Mouse (Mus musculus) heart, embryonic 13.5 days (tissue): ENCODE measurements at regions not wholly inside any gene's neighbourhood (a gene's known extent, or its start where the extent isn't known, plus 50 kb on each side); places are given as distances from the start of the nearest gene placed in this dataset.

Experiments used
- ATAC-seq: fragments of 200-750 bp; cut with Nextera tagmentation; 2 replicates; pipeline ENCODE4 v1.8.0; 2017; ENCODE audit warnings: moderate TSS enrichment; ENCODE audit not compliant: insufficient number of reproducible peaks, low FRiP score, low TSS enrichment; ENCODE audit errors: extremely low read depth
- H3K27ac ChIP-seq: fragments of 300-500 bp; sonication (generic); replicated peaks from 2 replicates; pipeline ENCODE4 v1.5.1; 2015; ENCODE audit warnings: moderate library complexity, mild to moderate bottlenecking, inconsistent platforms
- H3K27me3 ChIP-seq: fragments of 300-500 bp; sonication (generic); replicated peaks from 2 replicates; pipeline ENCODE4 v1.6.1; 2015; ENCODE audit warnings: mild to moderate bottlenecking, inconsistent platforms
- H3K36me3 ChIP-seq: fragments of 300-500 bp; sonication (generic); 2 replicates; pipeline ENCODE4 v1.6.1; 2015; ENCODE audit warnings: mild to moderate bottlenecking, inconsistent platforms
- H3K4me1 ChIP-seq: fragments of 300-500 bp; sonication (generic); 2 replicates; pipeline ENCODE4 v1.6.1; 2015; ENCODE audit warnings: inconsistent platforms
- H3K4me2 ChIP-seq: fragments of 300-500 bp; sonication (generic); 2 replicates; pipeline ENCODE4 v1.6.1; 2015; ENCODE audit warnings: inconsistent platforms, mild to moderate bottlenecking, moderate library complexity
- H3K4me3 ChIP-seq: fragments of 300-500 bp; sonication (generic); 2 replicates; pipeline ENCODE4 v1.5.1; 2015; ENCODE audit warnings: moderate library complexity, mild to moderate bottlenecking, inconsistent platforms
- H3K9ac ChIP-seq: fragments of 300-500 bp; sonication (generic); 2 replicates; pipeline ENCODE4 v1.6.1; 2015; ENCODE audit warnings: inconsistent platforms, mild to moderate bottlenecking, moderate library complexity
- H3K9me3 ChIP-seq: fragments of 300-500 bp; sonication (generic); 2 replicates; pipeline ENCODE4 v1.6.1; 2016; ENCODE audit warnings: inconsistent platforms
- WGBS: fragments of 180-500 bp; shearing (Covaris S2); methylation state at CpG from one replicate; pipeline ENCODE4 v1.1.7; 2015; ENCODE audit warnings: mixed read lengths; 5-methylcytosine and 5-hydroxymethylcytosine counted together

GRCm38 (mm10) chr14:74219761-74220160, 420.9 kb upstream of the Htr2a start:
- H3K36me3 ChIP-seq, result no peaks in the 10 kb centered on the region
- 74% methylated on average over 3 of the region's 3 CpGs for WGBS
- no peak for ATAC-seq

GRCm38 (mm10) chr14:74222093-74222492, 418.5 kb upstream of the Htr2a start:
- Histone ChIP-seq H3K9me3 (no peaks in the 10 kb centered on the region), H3K9ac (no peak overlapping the region), H3K36me3 (no peaks in the 10 kb centered on the region), H3K27ac (no peak overlapping the region), H3K27me3 (no peaks in the 10 kb centered on the region), H3K4me2 (no peak overlapping the region), H3K4me3 (no peak overlapping the region), H3K4me1 (no peaks in the 10 kb centered on the region)
- ATAC-seq, result no peak
- WGBS, result 73% methylated on average over 1 of the region's 1 CpGs

More at GRCm38 (mm10) chr14:74219761-74220160, 420.9 kb upstream of the Htr2a start:
- Histone ChIP-seq H3K4me3 (no peak overlapping the region), H3K9me3 (no peaks in the 10 kb centered on the region), H3K9ac (no peak overlapping the region), H3K4me2 (no peak overlapping the region), H3K27me3 (no peaks in the 10 kb centered on the region), H3K27ac (no peak overlapping the region), H3K4me1 (no peaks in the 10 kb centered on the region)

- no peaks in the 10 kb centered on the region for H3K27me3 ChIP-seq
- H3K4me3 ChIP-seq, result no peak overlapping the region
- WGBS, result 51% methylated on average over 5 of the region's 5 CpGs
- H3K4me1 ChIP-seq, result no peaks in the 10 kb centered on the region
- H3K36me3 ChIP-seq, result no peaks in the 10 kb centered on the region
- H3K9ac ChIP-seq, result no peak overlapping the region
- no peak overlapping the region for H3K4me2 ChIP-seq
- H3K9me3 ChIP-seq, result no peaks in the 10 kb centered on the region
- no peak; the same call in 1 of the 2 replicates for ATAC-seq
- H3K27ac ChIP-seq, result no peak overlapping the region
These were observed 411.0 kb upstream of the Htr2a start for GRCm38 (mm10) chr14:74229560-74230187.

GRCm38 (mm10) chr14:74240212-74240611, 400.4 kb upstream of the Htr2a start:
- Histone ChIP-seq H3K4me3 (no peak overlapping the region), H3K4me2 (no peak overlapping the region), H3K9me3 (no peaks in the 10 kb centered on the region), H3K27ac (no peak overlapping the region), H3K27me3 (no peaks in the 10 kb centered on the region), H3K9ac (no peak overlapping the region), H3K36me3 (no peaks in the 10 kb centered on the region), H3K4me1 (no peaks in the 10 kb centered on the region)
- 54% methylated on average over 2 of the region's 2 CpGs for WGBS
- no peak for ATAC-seq

- Histone ChIP-seq H3K4me2 (no peak overlapping the region), H3K27ac (no peak overlapping the region), H3K36me3 (no peaks in the 10 kb centered on the region), H3K27me3 (no peaks in the 10 kb centered on the region), H3K9ac (no peak overlapping the region), H3K9me3 (no peaks in the 10 kb centered on the region), H3K4me3 (no peak overlapping the region), H3K4me1 (0 out of 2 replicates have a peak, but pooled peaks cover 4% of the 10 kb centered on the region)
- no peak for ATAC-seq
- 72% methylated on average over 5 of the region's 5 CpGs for WGBS
These were observed 391.3 kb upstream of the Htr2a start for GRCm38 (mm10) chr14:74249263-74249878.

GRCm38 (mm10) chr14:74250021-74250420, 390.6 kb upstream of the Htr2a start:
- Histone ChIP-seq H3K4me2 (no peak overlapping the region), H3K27ac (no peak overlapping the region), H3K9me3 (no peaks in the 10 kb centered on the region), H3K9ac (no peak overlapping the region), H3K4me1 (0 out of 2 replicates have a peak, but pooled peaks cover 4% of the 10 kb centered on the region), H3K4me3 (no peak overlapping the region), H3K27me3 (no peaks in the 10 kb centered on the region), H3K36me3 (no peaks in the 10 kb centered on the region)
- 29% methylated on average over 2 of the region's 2 CpGs for WGBS
- no peak for ATAC-seq

GRCm38 (mm10) chr14:74252189-74253145, 388.2 kb upstream of the Htr2a start:
- ATAC-seq, result no peak; the same call in 1 of the 2 replicates

GRCm38 (mm10) chr14:74255000-74255399, 385.6 kb upstream of the Htr2a start:
- H3K9me3 ChIP-seq, result no peaks in the 10 kb centered on the region
- H3K4me2 ChIP-seq, result no peak overlapping the region
- no peak overlapping the region for H3K27ac ChIP-seq
- H3K27me3 ChIP-seq, result no peaks in the 10 kb centered on the region
- H3K9ac ChIP-seq, result no peak overlapping the region
- ATAC-seq, result no peak
- no peaks in the 10 kb centered on the region for H3K36me3 ChIP-seq
- H3K4me1 ChIP-seq, result 0 out of 2 replicates have a peak, but pooled peaks cover 2% of the 10 kb centered on the region
- no peak overlapping the region for H3K4me3 ChIP-seq

More at GRCm38 (mm10) chr14:74252189-74253145, 388.2 kb upstream of the Htr2a start:
- Histone ChIP-seq H3K36me3 (no peaks in the 10 kb centered on the region), H3K27ac (no peak overlapping the region), H3K4me2 (no peak overlapping the region), H3K9me3 (no peaks in the 10 kb centered on the region), H3K4me1 (0 out of 2 replicates have a peak, but pooled peaks cover 4% of the 10 kb centered on the region), H3K27me3 (no peaks in the 10 kb centered on the region), H3K4me3 (no peak overlapping the region), H3K9ac (no peak overlapping the region)
- 55% methylated on average over 10 of the region's 10 CpGs for WGBS

- Histone ChIP-seq H3K4me3 (no peak overlapping the region), H3K4me2 (no peak overlapping the region), H3K9ac (no peak overlapping the region), H3K27ac (no peak overlapping the region), H3K9me3 (no peaks in the 10 kb centered on the region), H3K4me1 (no peaks in the 10 kb centered on the region), H3K36me3 (no peaks in the 10 kb centered on the region), H3K27me3 (no peaks in the 10 kb centered on the region)
- no peak for ATAC-seq
These were observed 381.2 kb upstream of the Htr2a start for GRCm38 (mm10) chr14:74259437-74259836.

GRCm38 (mm10) chr14:74267086-74267485, 373.6 kb upstream of the Htr2a start:
- H3K36me3 ChIP-seq, result no peaks in the 10 kb centered on the region
- no peak for ATAC-seq
- no peak overlapping the region for H3K4me2 ChIP-seq
- no peak overlapping the region for H3K9ac ChIP-seq
- no peaks in the 10 kb centered on the region for H3K27me3 ChIP-seq
- no peaks in the 10 kb centered on the region for H3K4me1 ChIP-seq
- 47% methylated on average over 1 of the region's 1 CpGs for WGBS
- H3K9me3 ChIP-seq, result no peaks in the 10 kb centered on the region
- H3K4me3 ChIP-seq, result no peak overlapping the region
- no peak overlapping the region for H3K27ac ChIP-seq

GRCm38 (mm10) chr14:74294560-74294959, 346.1 kb upstream of the Htr2a start:
- Histone ChIP-seq H3K9ac (no peak overlapping the region), H3K27ac (no peak overlapping the region), H3K4me3 (no peak overlapping the region), H3K9me3 (no peaks in the 10 kb centered on the region), H3K4me1 (no peaks in the 10 kb centered on the region; the same call in 1 of the 2 replicates), H3K4me2 (no peak overlapping the region), H3K27me3 (no peaks in the 10 kb centered on the region), H3K36me3 (no peaks in the 10 kb centered on the region)
- WGBS, result 57% methylated on average over 3 of the region's 3 CpGs
- no peak for ATAC-seq
